Mouse (Mus musculus) layer of hippocampus, adult 11-12 months (tissue): ENCODE measurements around the gene A430033K04Rik.

Source experiments
- DNase-seq: peaks from one replicate; pipeline ENCODE4 v3.0.0; 2022; ENCODE audit warnings: low spot score

The A430033K04Rik gene

GRCm38 (mm10) chr5:138694496-138695167, 72.0 kb downstream of the A430033K04Rik start:
- DNase-seq: peak; percentile 23

GRCm38 (mm10) chr5:138697466-138697865, 74.8 kb downstream of the A430033K04Rik start:
- no peak for DNase-seq
